Mouse (Mus musculus) E14TG2a.4 (cell line): ENCODE data around the gene Camkmt.

Experiments used
- CTCF ChIP-seq: conservative IDR thresholded peaks from 2 replicates; pipeline ENCODE4 v1.5.1; 2014; ENCODE audit warnings: low read length
- NANOG ChIP-seq: IDR thresholded peaks from 2 replicates; pipeline ENCODE4 v1.6.1; 2014; ENCODE audit warnings: borderline replicate concordance, low read length, mixed read lengths
- POU5F1 ChIP-seq: IDR thresholded peaks from 2 replicates; pipeline ENCODE4 v1.6.1; 2014; ENCODE audit warnings: low read length, borderline replicate concordance

DNA sequence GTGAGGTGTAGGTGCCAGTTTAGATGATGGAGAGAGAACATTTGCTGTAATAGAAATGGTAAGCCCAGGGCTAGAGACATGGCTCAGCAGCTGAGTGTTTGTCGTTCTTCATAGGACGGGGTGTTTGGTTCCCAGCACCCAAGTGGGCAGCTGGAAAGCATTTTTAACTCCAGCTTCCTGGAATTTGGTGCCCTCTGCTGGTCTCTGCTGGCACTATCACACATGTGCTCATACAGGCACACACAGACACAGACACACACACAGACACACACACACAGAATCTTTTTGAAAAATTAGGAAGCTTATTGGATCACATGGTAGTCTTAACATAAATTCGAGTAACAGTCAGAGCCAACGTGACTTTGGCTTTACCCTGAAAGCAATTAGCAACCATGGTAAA, 200.8 kb downstream of the Camkmt start:
- TF ChIP-seq NANOG, result no peak
- peak; percentile 58 for TF ChIP-seq CTCF
- no peak for TF ChIP-seq POU5F1
